Mouse (Mus musculus): ENCODE measurements around the gene Acin1.

- TF ChIP-seq CTCF (IDR thresholded peaks at IDR 0.05; ENCODE audit: control insufficient read depth, insufficient read depth, low read length) (no peak), POLR2A (IDR thresholded peaks at IDR 0.05; ENCODE audit: borderline replicate concordance, control insufficient read depth, low read depth, low read length) (no peak)
Measured at GRCm38 (mm10) chr14:54621133-54621532, 65.6 kb downstream of the Acin1 start, which contains the start of gene Psmb11.
